Mouse (Mus musculus) spleen, adult 2 months (tissue): ENCODE measurements around the gene Hibadh. TPM values are rescaled to one million over a fixed set of nuclear protein-coding genes. Genes with fewer than 3 reads are reported as not detected.

ENCODE experiments used
- DNase-seq, 2 experiments: peaks; one replicate each; pipeline versions ENCODE4 v3.0.0 to v3.0.0-alpha.2; 2012 to 2021; ENCODE audit warnings: low spot score in 2 of 2, low read depth in 1 of 2
- H3K27ac ChIP-seq: fragments of 200-500 bp; 2 replicates; pipeline ENCODE4 v1.5.1; 2012; ENCODE audit warnings: low read length, inconsistent platforms; ENCODE audit not compliant: insufficient read depth
- H3K27me3 ChIP-seq: fragments of 200-500 bp; 2 replicates; pipeline ENCODE4 v1.6.1; 2012; ENCODE audit warnings: mild to moderate bottlenecking, moderate library complexity, low read length, inconsistent platforms; ENCODE audit not compliant: control insufficient read depth, insufficient read depth
- H3K36me3 ChIP-seq: fragments of 200-500 bp; 2 replicates; pipeline ENCODE4 v1.6.1; 2012; ENCODE audit warnings: mild to moderate bottlenecking, low read length, inconsistent platforms; ENCODE audit not compliant: control insufficient read depth, insufficient read depth
- H3K4me1 ChIP-seq: fragments of 200-500 bp; 2 replicates; pipeline ENCODE4 v1.6.1; 2011; ENCODE audit warnings: inconsistent platforms; ENCODE audit not compliant: control insufficient read depth, insufficient read depth, insufficient read length
- H3K4me3 ChIP-seq: fragments of 200-500 bp; 2 replicates; pipeline ENCODE4 v1.5.1; 2011; ENCODE audit warnings: mild to moderate bottlenecking, inconsistent platforms; ENCODE audit not compliant: insufficient read depth, insufficient read length; ENCODE audit errors: extremely low read depth
- CTCF ChIP-seq: fragments of 200-500 bp; IDR thresholded peaks from 2 replicates; pipeline ENCODE4 v1.5.1; 2011; ENCODE audit warnings: mild to moderate bottlenecking, inconsistent platforms; ENCODE audit not compliant: insufficient read depth, insufficient read length, insufficient replicate concordance; ENCODE audit errors: extremely low read depth
- POLR2A ChIP-seq: fragments of 200-500 bp; IDR thresholded peaks from 2 replicates; pipeline ENCODE4 v1.6.1; 2011; ENCODE audit warnings: low read depth, low read length, inconsistent platforms
- WGBS: fragments of 180-500 bp; shearing (Covaris S2); methylation state at CpG from one replicate; pipeline ENCODE4 v1.1.7; 2018; 5-methylcytosine and 5-hydroxymethylcytosine counted together
- polyA plus RNA-seq: library from polyadenylated mRNA; depleted of rRNA; stranded (reverse); fragments of >200 nt; gene quantifications from 2 replicates; pipeline ENCODE4 v1.2.3, GENCODE M21; 2012

The Hibadh gene
- polyA plus RNA-seq, 1 experiment = 13.3 TPM

DNA sequence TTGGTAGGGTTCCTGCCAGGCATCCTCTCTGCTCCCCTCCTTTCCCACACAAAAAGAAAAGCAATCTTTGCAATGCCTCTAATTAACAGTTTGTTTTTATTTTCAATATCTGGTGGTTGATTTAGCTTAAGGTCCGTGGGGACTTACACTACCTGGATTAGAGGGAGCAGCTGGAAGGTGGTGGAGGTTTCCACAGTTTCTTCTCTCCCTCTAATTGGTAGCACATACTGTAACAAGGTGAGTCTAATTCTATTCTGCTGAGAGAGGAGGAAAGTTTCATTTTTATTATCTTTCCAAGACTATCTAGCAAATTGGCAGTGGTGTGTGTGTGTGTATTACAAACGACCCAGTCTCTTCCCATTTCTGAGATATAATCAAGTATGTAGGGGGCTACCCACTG lies 116.0 kb downstream of the Hibadh start:
- H3K4me3 ChIP-seq = no peak overlapping the region
- TF ChIP-seq POLR2A = no peak
- no peak for TF ChIP-seq CTCF
- H3K27ac ChIP-seq = no peak overlapping the region
- no peaks in the 10 kb centered on the region for H3K27me3 ChIP-seq
- DNase-seq = no peak
- WGBS = 66% methylated on average over 2 of the region's 2 CpGs
- no peaks in the 10 kb centered on the region for H3K36me3 ChIP-seq
- no peaks in the 10 kb centered on the region for H3K4me1 ChIP-seq

DNA sequence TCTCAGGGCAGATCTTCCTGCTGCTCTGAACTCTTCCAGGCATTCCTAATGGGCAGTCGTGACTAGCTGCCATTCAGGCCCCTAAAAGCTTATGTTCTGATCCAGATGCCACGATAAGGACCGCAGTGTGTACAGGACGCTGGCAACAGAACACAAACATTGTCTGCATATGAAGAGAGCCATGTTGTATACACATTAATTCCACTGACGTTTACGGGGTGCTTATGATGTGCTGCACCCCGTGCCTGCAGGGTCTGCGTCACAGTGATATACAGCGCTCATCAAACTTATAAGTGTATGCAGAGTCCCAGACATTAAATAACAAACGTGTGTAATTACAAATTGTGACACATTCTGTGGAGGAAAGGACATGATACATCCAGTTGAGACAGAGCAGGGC lies 121.5 kb downstream of the Hibadh start:
- Histone ChIP-seq H3K27ac (no peak overlapping the region), H3K4me1 (no peaks in the 10 kb centered on the region), H3K36me3 (no peaks in the 10 kb centered on the region), H3K27me3 (no peaks in the 10 kb centered on the region), H3K4me3 (no peak overlapping the region)
- TF ChIP-seq POLR2A (no peak), CTCF (no peak)
- WGBS = 87% methylated on average over 10 of the region's 10 CpGs
- no peak for DNase-seq

GRCm38 (mm10) chr6:52517272-52517671 lies 122.9 kb downstream of the Hibadh start:
- TF ChIP-seq CTCF = no peak
- DNase-seq = no peak
- H3K27me3 ChIP-seq = no peaks in the 10 kb centered on the region
- no peak overlapping the region for H3K4me3 ChIP-seq
- H3K4me1 ChIP-seq = no peaks in the 10 kb centered on the region
- H3K36me3 ChIP-seq = no peaks in the 10 kb centered on the region
- WGBS = 82% methylated on average over 5 of the region's 5 CpGs
- H3K27ac ChIP-seq = no peak overlapping the region

- Histone ChIP-seq H3K27me3 (no peaks in the 10 kb centered on the region), H3K4me3 (no peak overlapping the region), H3K4me1 (no peaks in the 10 kb centered on the region), H3K27ac (no peak overlapping the region), H3K36me3 (no peaks in the 10 kb centered on the region)
- WGBS = 84% methylated on average over 4 of the region's 4 CpGs
- DNase-seq = no peak
- TF ChIP-seq POLR2A (no peak), CTCF (no peak)
Measured at GRCm38 (mm10) chr6:52513876-52514405, 126.2 kb downstream of the Hibadh start.

DNA sequence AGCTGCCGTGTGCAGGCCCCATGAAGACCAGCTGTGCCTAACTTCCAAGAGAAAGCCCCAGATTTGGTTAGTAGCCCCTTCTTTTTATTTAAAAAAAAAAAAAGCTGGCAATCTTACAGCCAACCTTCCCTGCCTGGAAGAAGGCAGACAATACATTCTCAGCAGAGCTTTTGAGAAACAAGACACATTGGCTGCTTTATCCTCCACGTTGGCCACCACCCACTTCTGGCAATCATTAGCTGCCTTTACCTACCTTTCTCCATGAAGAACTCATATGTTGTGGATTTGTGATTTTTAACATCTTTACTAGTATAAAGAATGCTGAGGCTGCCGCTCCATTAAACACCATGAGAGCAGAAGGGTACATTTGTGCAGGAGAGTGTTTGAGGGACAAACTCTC lies 131.4 kb downstream of the Hibadh start:
- no peak overlapping the region for H3K4me3 ChIP-seq
- TF ChIP-seq CTCF (no peak), POLR2A (no peak)
- H3K36me3 ChIP-seq = no peaks in the 10 kb centered on the region
- 91% methylated on average over 3 of the region's 3 CpGs for WGBS
- no peaks in the 10 kb centered on the region for H3K4me1 ChIP-seq
- H3K27me3 ChIP-seq = no peaks in the 10 kb centered on the region
- no peak for DNase-seq
- H3K27ac ChIP-seq = no peak overlapping the region

GRCm38 (mm10) chr6:52507946-52508345 lies 132.2 kb downstream of the Hibadh start:
- H3K36me3 ChIP-seq = no peaks in the 10 kb centered on the region
- 75% methylated on average over 7 of the region's 7 CpGs for WGBS
- H3K27me3 ChIP-seq = no peaks in the 10 kb centered on the region
- no peak overlapping the region for H3K4me3 ChIP-seq
- no peaks in the 10 kb centered on the region for H3K4me1 ChIP-seq
- no peak for DNase-seq
- H3K27ac ChIP-seq = no peak overlapping the region
- no peak for TF ChIP-seq CTCF
- no peak for TF ChIP-seq POLR2A

- H3K4me3 ChIP-seq = no peak overlapping the region
- DNase-seq = no peak
- WGBS = 91% methylated on average over 5 of the region's 5 CpGs
Measured at GRCm38 (mm10) chr6:52507171-52507570, 133.0 kb downstream of the Hibadh start.

More at GRCm38 (mm10) chr6:52507171-52507570, 133.0 kb downstream of the Hibadh start:
- Histone ChIP-seq H3K27ac (no peak overlapping the region), H3K27me3 (no peaks in the 10 kb centered on the region), H3K36me3 (no peaks in the 10 kb centered on the region), H3K4me1 (no peaks in the 10 kb centered on the region)
- TF ChIP-seq CTCF (no peak), POLR2A (no peak)
